Mouse (Mus musculus) regulatory T cell (primary cell): ENCODE data around the gene Srm.

Experiments
- in situ Hi-C: fragments of 300-600 bp; cut with MboI, MseI; formaldehyde crosslinking; loops from one replicate; pipeline ENCODE4 v1.15.1; 2025; ENCODE audit warnings: high pct_unique_total_duplicates

The Srm gene

GRCm38 (mm10) chr4:148591171-148591630 is at the start of gene Srm:
Gene Srm (plus strand): TSS chr4:148591503.
- in situ Hi-C loops = no loop called here

- in situ Hi-C loops = no loop called here
Observed at GRCm38 (mm10) chr4:148549106-148549505, 42.2 kb upstream of the Srm start.

- in situ Hi-C loops = no loop called here
Observed at GRCm38 (mm10) chr4:148557766-148558165, 33.5 kb upstream of the Srm start.

- in situ Hi-C loops = no loop called here
Observed at GRCm38 (mm10) chr4:148558297-148559000, 32.9 kb upstream of the Srm start, which contains the start of gene Exosc10. Gene Exosc10 (plus strand): TSS chr4:148558429.

GRCm38 (mm10) chr4:148562676-148563075 is 28.6 kb upstream of the Srm start:
- in situ Hi-C loops = no loop called here

GRCm38 (mm10) chr4:148563595-148563994 is 27.7 kb upstream of the Srm start:
- in situ Hi-C loops = no loop called here

GRCm38 (mm10) chr4:148570138-148570537 is 21.2 kb upstream of the Srm start:
- in situ Hi-C loops = no loop called here

GRCm38 (mm10) chr4:148570693-148571295 is 20.5 kb upstream of the Srm start:
- in situ Hi-C loops = no loop called here

GRCm38 (mm10) chr4:148573222-148573621 is 18.1 kb upstream of the Srm start:
- in situ Hi-C loops = no loop called here

GRCm38 (mm10) chr4:148580765-148581164 is 10.5 kb upstream of the Srm start:
- in situ Hi-C loops = no loop called here

- in situ Hi-C loops = no loop called here
Observed at GRCm38 (mm10) chr4:148581422-148581821, 9.9 kb upstream of the Srm start.

GRCm38 (mm10) chr4:148583257-148583656 is 8.0 kb upstream of the Srm start:
- in situ Hi-C loops = no loop called here

- in situ Hi-C loops = no loop called here
Observed at GRCm38 (mm10) chr4:148586648-148587047, 4.7 kb upstream of the Srm start.

GRCm38 (mm10) chr4:148588793-148589192 is 2.5 kb upstream of the Srm start:
- in situ Hi-C loops = no loop called here

- in situ Hi-C loops = no loop called here
Observed at GRCm38 (mm10) chr4:148589565-148589964, 1.7 kb upstream of the Srm start.

GRCm38 (mm10) chr4:148590421-148591170 is 707 bp upstream of the Srm start:
- in situ Hi-C loops = no loop called here

- in situ Hi-C loops = no loop called here
Observed at GRCm38 (mm10) chr4:148591637-148592380, 506 bp downstream of the Srm start.

- in situ Hi-C loops = no loop called here
Observed at GRCm38 (mm10) chr4:148593996-148594395, 2.7 kb downstream of the Srm start.

- in situ Hi-C loops = no loop called here
Observed at GRCm38 (mm10) chr4:148595916-148596315, 4.6 kb downstream of the Srm start.

- in situ Hi-C loops = no loop called here
Observed at GRCm38 (mm10) chr4:148596731-148597130, 5.4 kb downstream of the Srm start.

GRCm38 (mm10) chr4:148598826-148599225 is 7.5 kb downstream of the Srm start:
- in situ Hi-C loops = no loop called here

GRCm38 (mm10) chr4:148600316-148600715 is 9.0 kb downstream of the Srm start:
- in situ Hi-C loops = no loop called here
